Mouse (Mus musculus) liver (tissue): ENCODE measurements around the gene Nudt3.

Experiments
- DNase-seq: peaks from one replicate; pipeline ENCODE4 v3.0.0-alpha.2; 2020; ENCODE audit warnings: mixed read lengths

Gene Nudt3

GRCm38 (mm10) chr17:27635575-27635903 lies 12.2 kb upstream of the Nudt3 start:
- peak; percentile 49 for DNase-seq

- DNase-seq = peak; percentile 95
Measured at GRCm38 (mm10) chr17:27634871-27635574, 11.7 kb upstream of the Nudt3 start, which contains the start of gene RPS10-NUDT3. Gene RPS10-NUDT3 (minus strand): TSS chr17:27635222.

- peak; percentile 82 for DNase-seq
Measured at GRCm38 (mm10) chr17:27629249-27630020, 6.1 kb upstream of the Nudt3 start.

GRCm38 (mm10) chr17:27628376-27628775 lies 5.1 kb upstream of the Nudt3 start:
- no peak for DNase-seq

- no peak for DNase-seq
Measured at GRCm38 (mm10) chr17:27627451-27627850, 4.2 kb upstream of the Nudt3 start.

GRCm38 (mm10) chr17:27626681-27627080 lies 3.4 kb upstream of the Nudt3 start:
- DNase-seq = no peak

- DNase-seq = no peak
Measured at GRCm38 (mm10) chr17:27625455-27626251, 2.4 kb upstream of the Nudt3 start.

GRCm38 (mm10) chr17:27622611-27623359 lies 510 bp downstream of the Nudt3 start:
- DNase-seq = peak; percentile 79

- DNase-seq = no peak
Measured at GRCm38 (mm10) chr17:27621705-27622531, 1.4 kb downstream of the Nudt3 start.

- no peak for DNase-seq
Measured at GRCm38 (mm10) chr17:27621161-27621560, 2.1 kb downstream of the Nudt3 start.

- no peak for DNase-seq
Measured at GRCm38 (mm10) chr17:27615388-27615787, 7.9 kb downstream of the Nudt3 start.

- DNase-seq = no peak
Measured at GRCm38 (mm10) chr17:27613016-27613415, 10.3 kb downstream of the Nudt3 start.

- no peak for DNase-seq
Measured at GRCm38 (mm10) chr17:27611994-27612393, 11.3 kb downstream of the Nudt3 start.

- DNase-seq = no peak
Measured at GRCm38 (mm10) chr17:27611519-27611884, 11.8 kb downstream of the Nudt3 start.

- DNase-seq = no peak
Measured at GRCm38 (mm10) chr17:27610679-27611518, 12.4 kb downstream of the Nudt3 start.

GRCm38 (mm10) chr17:27609576-27609975 lies 13.7 kb downstream of the Nudt3 start:
- DNase-seq = no peak

GRCm38 (mm10) chr17:27603522-27604234 lies 19.6 kb downstream of the Nudt3 start:
- DNase-seq = no peak

GRCm38 (mm10) chr17:27603036-27603435 lies 20.3 kb downstream of the Nudt3 start:
- DNase-seq = no peak

GRCm38 (mm10) chr17:27600869-27601268 lies 22.4 kb downstream of the Nudt3 start:
- no peak for DNase-seq

GRCm38 (mm10) chr17:27600286-27600685 lies 23.0 kb downstream of the Nudt3 start:
- DNase-seq = no peak
